Mouse (Mus musculus) ES-E14 (cell line): Measurements from ENCODE around the gene Gm10377. TPM values are rescaled to one million over a fixed set of nuclear protein-coding genes. Genes with fewer than 3 reads are reported as not detected.
"Not testable (repeated sequence)": the region's sequence is repeated elsewhere in the genome, so short reads cannot be mapped to it uniquely, and the experiment has no call there.

Experiments
- DNase-seq: peaks from one replicate; pipeline ENCODE4 v3.0.0-alpha.2; 2013; ENCODE audit warnings: low read depth, low spot score
- H3K27ac ChIP-seq: 2 replicates; pipeline ENCODE4 v1.5.1; 2012; ENCODE audit warnings: low read depth, mild to moderate bottlenecking, low read length, moderate library complexity, mixed read lengths; ENCODE audit not compliant: poor library complexity, insufficient read depth, severe bottlenecking
- H3K36me3 ChIP-seq: 2 replicates; pipeline ENCODE4 v1.6.1; 2012; ENCODE audit warnings: mild to moderate bottlenecking, low read length, moderate library complexity, mixed read lengths; ENCODE audit not compliant: control insufficient read depth, poor library complexity, insufficient read depth, severe bottlenecking
- H3K4me1 ChIP-seq, 2 experiments: fragments of 150-350 bp in 1 of 2; sonication (generic) in 1 of 2; 2 replicates each; pipeline ENCODE4 v1.6.1; 2012; ENCODE audit warnings: low read length in 2 of 2, mild to moderate bottlenecking in 1 of 2, mixed read lengths in 1 of 2; ENCODE audit not compliant: control insufficient read depth in 2 of 2, insufficient read depth in 2 of 2, poor library complexity in 1 of 2
- H3K4me3 ChIP-seq, 2 experiments: fragments of 150-350 bp in 1 of 2; sonication (generic) in 1 of 2; 2 replicates each; pipeline ENCODE4 v1.5.1; 2012; ENCODE audit warnings: low read length in 2 of 2, low read depth in 1 of 2, mild to moderate bottlenecking in 1 of 2, mixed read lengths in 1 of 2; ENCODE audit not compliant: insufficient read depth in 1 of 2, poor library complexity in 1 of 2, severe bottlenecking in 1 of 2
- H3K9ac ChIP-seq: 2 replicates; pipeline ENCODE4 v1.6.1; 2012; ENCODE audit warnings: low read depth, mild to moderate bottlenecking, low read length, mixed read lengths; ENCODE audit not compliant: poor library complexity, insufficient read depth, severe bottlenecking
- H3K9me3 ChIP-seq: fragments of 150-350 bp; sonication (generic); 2 replicates; pipeline ENCODE4 v1.6.1; 2012; ENCODE audit warnings: low read depth, mild to moderate bottlenecking, low read length; ENCODE audit not compliant: control insufficient read depth, insufficient read depth
- in situ Hi-C, 2 experiments: fragments of 600-800 bp; cut with MboI; formaldehyde crosslinking; loops; one replicate each; pipeline ENCODE4 v1.15.1; 2025; ENCODE audit warnings: low sequenced_read_pairs in 2 of 2, inconsistent platforms in 1 of 2; ENCODE audit not compliant: unreplicated experiment in 2 of 2
- total RNA-seq: library from RNA; depleted of rRNA; stranded (reverse); fragments of 300-350 nt; gene quantifications from 2 replicates; pipeline ENCODE4 v1.2.3, GENCODE M21; 2012; rRNA removed

Gene Gm10377
- not detected in 2 replicates for total RNA-seq

DNA sequence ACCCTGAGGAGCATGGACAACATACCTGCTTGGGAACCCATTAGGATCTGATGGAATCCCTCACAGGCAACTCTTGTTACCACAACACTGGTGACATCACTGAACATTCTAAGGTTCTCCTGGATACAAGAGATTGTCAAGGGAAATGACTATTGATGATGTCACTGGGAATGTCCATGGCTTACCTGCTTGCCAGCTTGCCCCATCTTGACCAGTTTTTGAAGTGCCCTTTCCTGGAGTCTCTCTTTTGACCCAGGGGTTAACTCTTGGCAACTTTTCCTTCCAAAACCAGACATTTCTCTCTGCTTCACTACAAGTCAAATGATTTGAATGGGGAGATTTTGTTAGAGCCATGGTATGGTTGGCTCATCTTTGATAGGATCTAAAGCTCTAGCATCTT, at the start of gene Gm10377:
Gm10377 (minus strand) TSS at position 101 of the 400 bp plus-strand sequence.
- in situ Hi-C loops, H3K4me1 ChIP-seq, DNase-seq, H3K9ac ChIP-seq, H3K9me3 ChIP-seq, H3K36me3 ChIP-seq, H3K27ac ChIP-seq, H3K4me3 ChIP-seq: not testable (repeated sequence)

DNA sequence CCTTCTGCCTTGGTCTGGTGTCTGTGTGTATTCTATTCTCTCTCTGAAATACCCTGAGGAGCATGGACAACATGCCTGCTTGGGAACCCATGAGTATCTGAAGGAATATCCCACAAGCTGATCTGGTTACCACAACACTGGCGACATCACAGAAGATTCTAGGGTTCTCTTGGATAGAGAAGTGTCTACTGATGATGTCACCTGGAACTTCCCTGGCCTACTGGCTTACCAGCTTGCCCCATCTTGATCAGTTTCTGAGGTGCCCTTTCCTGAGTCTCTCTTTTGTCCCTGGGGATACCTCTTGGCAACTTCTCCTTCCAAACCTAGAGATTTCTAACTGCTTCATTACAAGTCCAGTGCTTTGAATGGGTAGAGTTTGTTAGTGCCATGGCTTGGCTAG, 29.1 kb downstream of the Gm10377 start, which contains the start of gene Gm3015:
Gm3015 (minus strand) TSS at position 101 of the 400 bp plus-strand sequence.
- H3K9me3 ChIP-seq, H3K4me3 ChIP-seq, in situ Hi-C loops, H3K36me3 ChIP-seq, H3K9ac ChIP-seq, DNase-seq, H3K4me1 ChIP-seq, H3K27ac ChIP-seq: not testable (repeated sequence)

Other genes starting within 250 kb of the Gm10377 start
- gene Gm17124, start 198.1 kb downstream of the Gm10377 start, total RNA-seq: not detected in 2 replicates
- gene Gm3633, start 156.1 kb downstream of the Gm10377 start, total RNA-seq: not detected in 2 replicates
- not detected in 2 replicates for gene Gm10378, start 142.0 kb downstream of the Gm10377 start, total RNA-seq
- gene Gm3015, start 29.2 kb downstream of the Gm10377 start, total RNA-seq: not detected in 2 replicates
- not detected in 2 replicates for gene Gm21977, start 55.5 kb upstream of the Gm10377 start, total RNA-seq
- not detected in 2 replicates for gene Gm8082, start 195.6 kb upstream of the Gm10377 start, total RNA-seq
- gene Gm10376, start 217.6 kb upstream of the Gm10377 start, total RNA-seq: not detected in 2 replicates